Mouse (Mus musculus) small intestine, adult 10 weeks (tissue): Measurements from ENCODE around the gene Pramel3. TPM values are rescaled to one million over a fixed set of nuclear protein-coding genes. Genes with fewer than 3 reads are reported as not detected.

ENCODE experiments used
- polyA plus RNA-seq: library from polyadenylated mRNA; stranded (reverse); fragments of 350-450 nt; fragmentation: Illumina TruSeq; extraction: RNeasy Lipid Tissue Mini Kit (QIAGEN cat#74804); gene quantifications from one replicate; pipeline ENCODE4 v1.2.3, GENCODE M21; 2014; ENCODE audit warnings: low replicate concordance

Gene Pramel3
- polyA plus RNA-seq = not detected

GRCm38 (mm10) chrX:135302007-135302406 is at the start of gene Pramel3:
Gene Pramel3, plus strand, starts transcription at chrX:135302307.

Other genes with a start within 250 kb of the Pramel3 start
- not detected for gene Gm15023, start 124.7 kb upstream of the Pramel3 start, polyA plus RNA-seq
- not detected for gene Tceal6, start 91.6 kb upstream of the Pramel3 start, polyA plus RNA-seq
- not detected for gene Gm5128, start 71.0 kb downstream of the Pramel3 start, polyA plus RNA-seq
- not detected for gene Gm7903, start 131.5 kb downstream of the Pramel3 start, polyA plus RNA-seq
- not detected for gene AV320801, start 192.3 kb downstream of the Pramel3 start, polyA plus RNA-seq